Mouse (Mus musculus): Measurements from ENCODE around the gene Tcp10c.
"Not testable (repeated sequence)": the region's sequence is repeated elsewhere in the genome, so short reads cannot be mapped to it uniquely, and the experiment has no call there.

DNA sequence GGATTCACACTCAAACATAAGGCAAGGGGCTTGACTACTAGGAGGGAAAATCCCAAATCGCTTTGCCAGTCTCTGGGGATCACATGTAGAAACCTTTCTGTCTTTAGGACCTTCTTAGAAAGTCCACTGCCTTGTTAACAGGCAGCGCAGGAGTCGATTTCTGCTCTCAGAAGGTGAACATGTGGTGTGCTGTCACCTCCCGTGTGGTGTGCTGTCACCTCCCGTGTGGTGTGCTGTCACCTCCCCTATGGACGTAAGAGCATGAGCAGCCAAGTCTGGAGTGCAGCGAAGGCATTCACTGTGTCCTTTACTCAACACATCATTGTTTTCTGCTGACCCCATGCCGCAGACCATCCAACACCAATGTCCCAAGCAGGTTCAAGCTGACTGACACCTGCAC is 1.1 kb upstream of the Tcp10c start:
- not testable (repeated sequence) for TF ChIP-seq POLR2A (IDR thresholded peaks at IDR 0.05; ENCODE audit: insufficient read depth, low read depth, low read length); CTCF (IDR thresholded peaks at IDR 0.05)

Measured in heart, adult 2 months (tissue).